Mouse (Mus musculus): ENCODE results near the gene Camk1g. TPM values are rescaled to one million over a fixed set of nuclear protein-coding genes. Genes with fewer than 3 reads are reported as not detected.

Camk1g gene
- polyA plus RNA-seq, 1 experiment from 2014 or later = 0.86 TPM

DNA sequence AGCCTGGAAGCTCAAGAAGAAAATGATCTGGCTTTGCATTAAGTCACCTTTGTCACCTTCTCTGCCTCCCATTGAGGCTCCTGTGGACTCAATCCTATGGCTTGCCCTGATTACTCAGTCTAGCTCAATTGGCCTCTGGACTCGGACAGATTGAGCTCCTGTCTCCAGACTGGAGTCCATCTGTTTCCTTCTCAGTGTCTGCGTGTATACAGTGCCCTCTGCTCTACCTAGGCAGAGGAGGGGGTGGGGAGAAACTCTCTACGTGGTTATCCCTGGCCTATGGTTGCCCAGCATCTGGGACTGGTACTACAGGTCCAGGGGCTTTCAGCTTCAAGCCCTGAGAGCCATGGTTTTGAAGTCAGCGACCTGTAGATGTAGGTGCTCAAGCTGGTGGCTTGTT lies 26.2 kb downstream of the Camk1g start:
- Histone ChIP-seq H3K4me3 (no peak overlapping the region), H3K9ac (no peak overlapping the region), H3K27ac (no peak overlapping the region), H3K9me3 (replicated peaks) (no peaks in the 10 kb centered on the region), H3K4me2 (no peak overlapping the region), H3K36me3 (no peaks in the 10 kb centered on the region), H3K27me3 (replicated peaks) (no peaks in the 10 kb centered on the region), H3K4me1 (no peaks in the 10 kb centered on the region)
- WGBS (ENCODE audit: insufficient replicate concordance) = 49% methylated on average over 4 of the region's 4 CpGs
- no peak for ATAC-seq

DNA sequence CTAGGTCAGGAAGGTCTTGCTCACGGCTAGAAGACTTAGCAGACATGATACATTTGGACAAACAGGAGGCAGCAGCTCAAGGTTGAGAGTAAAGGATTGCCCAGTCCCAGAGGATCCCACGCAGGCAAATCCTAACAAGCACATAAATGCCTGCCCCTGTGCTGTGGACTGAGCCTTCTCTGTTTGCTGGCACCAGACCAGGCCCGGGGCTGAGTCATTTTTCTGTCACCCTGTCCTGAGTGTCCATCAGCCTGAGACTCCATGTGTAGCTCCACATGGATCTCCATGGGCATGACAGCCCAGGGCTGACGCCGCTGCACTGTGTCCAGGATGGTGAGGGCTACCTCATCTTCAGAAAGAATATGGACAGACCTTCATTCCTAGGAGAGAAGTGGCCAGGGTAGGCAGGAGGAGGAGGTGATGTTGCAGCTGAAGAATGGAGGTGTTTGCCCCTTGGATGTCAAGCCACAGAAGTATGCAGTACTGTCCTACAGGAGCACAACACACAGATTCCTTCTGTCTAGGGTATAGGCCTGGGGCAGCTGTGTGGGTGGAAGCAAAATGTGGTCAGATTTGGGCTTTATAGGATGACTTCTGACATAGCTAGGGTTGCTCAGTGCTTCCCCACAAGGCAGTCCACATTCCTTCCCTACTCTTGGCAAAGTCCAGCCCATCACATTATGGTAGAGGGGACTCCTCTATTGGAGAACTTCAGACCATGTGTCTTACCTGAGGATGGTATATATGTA lies 27.7 kb downstream of the Camk1g start:
- Histone ChIP-seq H3K27me3 (replicated peaks) (no peaks in the 10 kb centered on the region), H3K36me3 (no peaks in the 10 kb centered on the region), H3K4me1 (no peaks in the 10 kb centered on the region), H3K9ac (no peak overlapping the region), H3K27ac (no peak overlapping the region), H3K4me3 (no peak overlapping the region), H3K4me2 (no peak overlapping the region), H3K9me3 (replicated peaks) (no peaks in the 10 kb centered on the region)
- 63% methylated on average over 5 of the region's 5 CpGs for WGBS (ENCODE audit: insufficient replicate concordance)
- ATAC-seq = no peak

DNA sequence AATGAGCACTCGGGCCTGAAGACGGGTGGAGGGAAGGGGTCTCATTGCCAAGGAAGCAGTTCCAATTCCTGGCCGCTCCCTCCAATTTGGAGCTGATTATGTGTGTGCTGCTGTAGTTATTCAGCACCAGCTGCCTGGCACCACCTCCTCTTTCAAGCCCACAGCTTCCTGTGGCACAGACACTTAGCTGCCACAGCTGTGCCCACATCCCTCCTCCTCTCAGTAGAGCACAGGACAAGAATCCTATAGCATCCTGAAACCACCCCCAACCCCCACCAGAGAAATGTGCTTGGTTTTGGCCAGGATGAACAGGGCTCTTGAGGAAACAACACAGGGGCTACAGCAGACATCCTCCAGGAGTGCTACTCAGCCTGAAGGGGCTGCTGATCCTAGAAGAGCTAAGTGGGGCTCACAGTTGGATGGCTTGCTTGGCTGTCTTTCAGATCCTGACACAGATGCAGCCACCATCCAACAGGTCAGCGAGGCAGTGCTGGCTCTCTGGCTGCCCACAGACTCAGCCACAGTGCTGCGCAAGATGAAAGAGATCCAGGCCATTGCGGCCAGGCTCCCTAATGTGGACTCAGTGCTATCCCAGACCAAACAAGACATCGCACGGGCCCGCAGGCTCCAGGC lies 31.6 kb downstream of the Camk1g start:
- Histone ChIP-seq H3K36me3 (no peaks in the 10 kb centered on the region), H3K27ac (no peak overlapping the region), H3K4me3 (no peak overlapping the region), H3K27me3 (replicated peaks) (no peaks in the 10 kb centered on the region), H3K4me1 (no peaks in the 10 kb centered on the region), H3K4me2 (no peak overlapping the region), H3K9me3 (replicated peaks) (no peaks in the 10 kb centered on the region), H3K9ac (no peak overlapping the region)
- ATAC-seq = no peak
- 75% methylated on average over 9 of the region's 9 CpGs for WGBS (ENCODE audit: insufficient replicate concordance)

DNA sequence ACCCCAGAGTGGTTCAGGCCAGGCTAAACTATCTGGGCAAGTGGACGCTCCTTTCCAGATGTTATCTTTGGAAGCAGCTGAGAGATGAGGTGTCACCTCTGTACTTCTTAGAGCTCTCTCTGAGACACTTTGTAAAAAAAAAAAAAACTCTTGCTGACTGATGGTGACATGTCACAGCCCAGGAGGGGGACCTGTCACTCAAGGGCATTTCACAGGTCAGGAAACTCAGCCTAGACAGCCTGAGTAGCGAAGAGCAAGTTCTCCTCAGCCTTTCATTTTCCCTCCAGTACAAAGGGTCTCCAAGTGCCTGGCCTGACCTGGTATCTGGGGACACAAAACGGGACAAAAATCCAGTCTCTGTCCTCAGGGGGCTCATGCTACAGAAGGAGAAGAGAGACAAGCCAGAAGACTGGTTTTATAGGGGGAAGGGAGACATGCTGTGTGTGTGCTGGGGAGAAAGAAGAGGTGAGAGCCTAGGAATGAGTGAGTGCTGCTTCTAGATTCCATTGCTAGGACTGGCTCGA lies 32.2 kb downstream of the Camk1g start:
- no peak overlapping the region for H3K9ac ChIP-seq
- H3K4me1 ChIP-seq = no peaks in the 10 kb centered on the region
- 48% methylated on average over 4 of the region's 4 CpGs for WGBS (ENCODE audit: insufficient replicate concordance)
- no peak overlapping the region for H3K27ac ChIP-seq
- no peak overlapping the region for H3K4me3 ChIP-seq
- no peak overlapping the region for H3K4me2 ChIP-seq
- no peaks in the 10 kb centered on the region for H3K27me3 ChIP-seq (replicated peaks)
- no peaks in the 10 kb centered on the region for H3K36me3 ChIP-seq
- ATAC-seq = no peak
- H3K9me3 ChIP-seq (replicated peaks) = no peaks in the 10 kb centered on the region

DNA sequence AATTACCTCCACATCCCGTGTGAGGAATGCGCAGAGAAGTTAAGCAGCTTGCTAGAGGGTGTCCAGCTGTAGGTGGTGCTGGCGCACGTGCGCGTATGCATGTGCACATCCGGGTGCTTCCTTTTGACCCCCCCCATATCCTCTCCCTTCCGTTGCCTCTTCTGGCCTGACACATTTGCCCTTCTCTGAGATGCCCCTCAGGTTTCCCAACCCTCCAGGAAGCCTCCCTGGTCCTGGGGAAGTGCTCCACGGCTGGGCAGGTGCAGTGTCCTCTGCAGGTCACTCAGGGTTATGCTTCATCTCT lies 33.1 kb downstream of the Camk1g start:
- no peaks in the 10 kb centered on the region for H3K4me1 ChIP-seq
- no peaks in the 10 kb centered on the region for H3K27me3 ChIP-seq (replicated peaks)
- H3K4me2 ChIP-seq = no peak overlapping the region
- no peak overlapping the region for H3K4me3 ChIP-seq
- WGBS (ENCODE audit: insufficient replicate concordance) = 69% methylated on average over 9 of the region's 9 CpGs
- ATAC-seq = no peak
- no peaks in the 10 kb centered on the region for H3K36me3 ChIP-seq
- H3K27ac ChIP-seq = no peak overlapping the region
- no peaks in the 10 kb centered on the region for H3K9me3 ChIP-seq (replicated peaks)
- no peak overlapping the region for H3K9ac ChIP-seq

DNA sequence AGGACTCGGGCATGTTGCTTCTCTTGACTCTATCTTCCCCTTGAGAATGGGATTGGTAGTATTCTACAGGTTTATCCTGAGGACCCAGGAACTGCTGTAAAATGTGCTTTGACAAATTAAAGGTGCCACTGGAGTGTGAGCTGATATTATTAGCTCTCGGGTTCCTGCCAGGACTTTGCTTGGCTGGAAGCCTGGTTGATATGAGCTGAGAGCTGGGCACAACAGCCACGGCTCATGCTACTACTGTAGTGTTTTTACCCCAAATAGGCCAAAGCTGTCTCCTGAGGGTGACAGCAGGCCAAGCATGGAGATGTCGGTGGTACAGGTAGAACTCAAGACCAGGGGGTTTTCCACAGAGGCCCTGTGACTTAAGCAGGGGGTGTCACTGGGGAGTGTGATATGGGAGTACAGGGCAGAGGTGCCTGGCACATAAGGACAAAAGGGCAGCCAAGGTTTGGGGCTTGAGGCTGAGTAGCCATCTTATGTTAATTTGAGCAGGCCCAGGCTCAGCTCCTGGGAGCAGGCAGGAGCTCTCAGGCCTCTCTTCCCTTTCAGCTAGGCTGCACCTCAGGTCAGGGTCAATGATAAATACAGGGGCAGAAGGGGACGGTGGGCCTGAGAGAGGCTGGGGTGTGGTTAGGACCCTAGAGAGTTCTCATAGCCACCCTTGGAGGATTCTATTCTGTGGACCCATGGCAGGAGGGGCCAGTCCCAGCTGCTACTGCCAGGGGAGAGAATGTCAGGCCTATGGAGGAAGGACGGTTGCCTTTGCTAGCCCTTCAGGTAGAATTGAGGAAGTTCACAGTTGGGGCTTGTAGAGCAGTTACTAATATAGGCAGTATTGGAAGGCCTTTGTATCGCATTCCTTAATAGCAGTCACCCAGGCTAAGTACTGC lies 33.7 kb downstream of the Camk1g start:
- no peak overlapping the region for H3K27ac ChIP-seq
- WGBS (ENCODE audit: insufficient replicate concordance) = 56% methylated on average over 7 of the region's 7 CpGs
- H3K4me3 ChIP-seq = no peak overlapping the region
- H3K27me3 ChIP-seq (replicated peaks) = no peaks in the 10 kb centered on the region
- no peak overlapping the region for H3K9ac ChIP-seq
- H3K4me1 ChIP-seq = no peaks in the 10 kb centered on the region
- no peak overlapping the region for H3K4me2 ChIP-seq
- ATAC-seq = no peak
- H3K9me3 ChIP-seq (replicated peaks) = no peaks in the 10 kb centered on the region
- no peaks in the 10 kb centered on the region for H3K36me3 ChIP-seq

DNA sequence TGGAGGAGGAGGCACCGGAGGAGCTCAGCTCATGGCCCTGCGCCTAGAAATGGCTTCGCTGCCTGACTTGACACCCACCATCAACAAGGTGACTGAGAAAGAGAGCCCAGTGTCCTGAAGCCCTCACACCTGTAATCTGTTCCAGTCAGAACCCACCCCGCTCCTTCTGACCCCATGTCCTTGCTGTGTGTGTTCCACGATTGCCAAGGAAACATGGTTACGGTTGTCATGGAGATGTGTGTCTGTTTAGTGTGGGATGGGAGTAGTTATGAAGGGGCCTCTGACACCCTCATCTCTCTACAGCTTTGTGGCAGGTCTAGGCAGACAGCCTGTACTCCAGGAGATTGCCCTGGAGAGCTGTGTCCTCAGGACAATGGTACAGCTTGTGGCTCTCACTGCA lies 35.6 kb downstream of the Camk1g start:
- Histone ChIP-seq H3K4me2 (no peak overlapping the region), H3K9me3 (replicated peaks) (no peaks in the 10 kb centered on the region), H3K27me3 (replicated peaks) (no peaks in the 10 kb centered on the region), H3K4me1 (no peaks in the 10 kb centered on the region), H3K9ac (no peak overlapping the region), H3K4me3 (no peak overlapping the region), H3K27ac (no peak overlapping the region), H3K36me3 (no peaks in the 10 kb centered on the region)
- 81% methylated on average over 6 of the region's 6 CpGs for WGBS (ENCODE audit: insufficient replicate concordance)
- no peak for ATAC-seq

DNA sequence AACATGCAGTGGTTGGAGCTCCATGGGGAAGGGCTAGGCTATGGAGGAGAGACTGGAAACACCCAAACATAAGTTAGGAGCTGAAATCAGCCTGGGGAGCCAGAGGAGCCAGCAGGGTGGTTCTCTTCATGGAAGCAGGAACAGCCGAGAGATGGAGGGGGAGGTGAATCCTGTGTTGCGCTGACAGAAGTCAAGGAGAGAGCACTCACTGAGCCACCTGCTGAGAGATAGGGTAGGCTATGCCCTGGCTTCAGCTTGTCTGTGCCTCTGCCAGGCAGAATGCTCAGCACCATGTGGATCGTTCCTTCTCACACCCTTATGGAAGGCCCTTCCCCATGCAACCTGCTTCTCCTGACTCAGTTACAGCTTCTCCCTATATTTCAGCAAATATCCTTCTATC lies 36.3 kb downstream of the Camk1g start:
- H3K4me1 ChIP-seq = no peaks in the 10 kb centered on the region
- H3K4me3 ChIP-seq = no peak overlapping the region
- no peaks in the 10 kb centered on the region for H3K27me3 ChIP-seq (replicated peaks)
- H3K36me3 ChIP-seq = no peaks in the 10 kb centered on the region
- no peak overlapping the region for H3K4me2 ChIP-seq
- H3K27ac ChIP-seq = no peak overlapping the region
- ATAC-seq = no peak
- WGBS (ENCODE audit: insufficient replicate concordance) = 72% methylated on average over 2 of the region's 3 CpGs
- no peak overlapping the region for H3K9ac ChIP-seq
- H3K9me3 ChIP-seq (replicated peaks) = no peaks in the 10 kb centered on the region

DNA sequence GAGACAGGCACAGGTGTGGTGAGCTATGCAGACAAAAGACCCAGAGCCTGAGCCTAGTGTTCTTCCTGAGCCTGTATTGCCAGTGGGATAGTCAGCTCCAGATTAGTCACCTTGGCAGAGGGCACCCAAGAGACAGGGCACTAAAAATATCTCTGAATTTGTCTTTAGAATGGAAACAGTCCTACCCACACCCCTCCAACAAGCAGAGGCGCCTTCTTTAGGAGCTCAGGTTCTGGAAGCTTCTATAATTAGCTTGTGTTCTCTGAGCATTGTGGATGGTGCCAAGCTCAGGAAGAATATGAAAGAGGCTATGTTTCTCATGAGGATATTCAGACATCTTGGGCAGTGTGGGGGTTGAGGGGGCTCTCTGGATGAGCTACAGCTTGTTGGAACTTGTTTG lies 37.4 kb downstream of the Camk1g start:
- Histone ChIP-seq H3K9ac (no peak overlapping the region), H3K4me2 (no peak overlapping the region), H3K4me3 (no peak overlapping the region), H3K36me3 (no peaks in the 10 kb centered on the region), H3K27ac (no peak overlapping the region), H3K27me3 (replicated peaks) (0 out of 2 replicates have a peak, but pooled peaks cover 5% of the 10 kb centered on the region), H3K4me1 (no peaks in the 10 kb centered on the region), H3K9me3 (replicated peaks) (no peaks in the 10 kb centered on the region)
- 39% methylated on average over 1 of the region's 1 CpGs for WGBS (ENCODE audit: insufficient replicate concordance)
- ATAC-seq = no peak

DNA sequence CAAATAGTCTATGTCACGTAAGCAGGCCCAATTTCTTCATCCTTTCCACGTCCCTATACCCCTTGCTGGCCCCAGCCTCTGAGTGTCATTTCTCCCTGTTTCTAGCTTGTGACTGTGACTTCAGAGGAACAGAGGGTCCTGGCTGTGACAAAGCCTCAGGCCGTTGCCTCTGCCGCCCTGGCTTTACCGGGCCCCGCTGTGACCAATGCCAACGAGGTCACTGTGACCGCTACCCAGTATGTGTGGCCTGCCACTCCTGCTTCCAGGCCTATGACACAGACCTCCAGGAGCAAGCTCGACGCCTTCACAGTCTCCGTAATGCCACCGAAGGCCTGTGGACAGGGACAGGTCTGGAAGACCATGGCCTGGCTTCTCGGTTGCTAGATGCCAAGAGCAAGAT lies 38.1 kb downstream of the Camk1g start:
- Histone ChIP-seq H3K36me3 (no peaks in the 10 kb centered on the region), H3K4me1 (no peaks in the 10 kb centered on the region), H3K27ac (no peak overlapping the region), H3K9me3 (replicated peaks) (no peaks in the 10 kb centered on the region), H3K9ac (no peak overlapping the region), H3K4me3 (no peak overlapping the region), H3K4me2 (no peak overlapping the region), H3K27me3 (replicated peaks) (0 out of 2 replicates have a peak, but pooled peaks cover 5% of the 10 kb centered on the region)
- ATAC-seq = no peak
- WGBS (ENCODE audit: insufficient replicate concordance) = 76% methylated on average over 13 of the region's 13 CpGs

DNA sequence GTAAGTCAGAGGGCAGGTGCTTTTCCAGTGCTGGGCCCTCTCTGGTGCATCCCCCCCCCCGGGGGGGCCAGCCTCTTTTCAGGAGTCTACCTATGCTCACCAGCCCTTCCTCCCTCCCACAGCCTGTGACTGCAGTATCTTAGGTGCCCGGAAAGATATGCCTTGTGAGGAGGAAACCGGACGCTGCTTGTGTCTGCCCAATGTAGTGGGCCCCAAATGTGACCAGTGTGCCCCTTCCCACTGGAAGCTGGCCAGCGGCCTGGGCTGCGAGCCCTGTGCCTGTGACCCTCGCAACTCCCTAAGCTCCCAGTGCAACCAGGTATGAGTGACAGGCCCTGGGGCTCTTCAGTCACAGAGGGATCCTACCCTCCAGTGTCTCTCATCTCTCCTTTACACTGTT lies 39.5 kb downstream of the Camk1g start:
- Histone ChIP-seq H3K4me1 (no peaks in the 10 kb centered on the region; the same call in 1 of the 2 replicates), H3K36me3 (no peaks in the 10 kb centered on the region), H3K4me2 (no peak overlapping the region), H3K9me3 (replicated peaks) (no peaks in the 10 kb centered on the region), H3K27ac (no peak overlapping the region), H3K27me3 (replicated peaks) (0 out of 2 replicates have a peak, but pooled peaks cover 5% of the 10 kb centered on the region), H3K9ac (no peak overlapping the region), H3K4me3 (no peak overlapping the region)
- 65% methylated on average over 7 of the region's 7 CpGs for WGBS (ENCODE audit: insufficient replicate concordance)
- ATAC-seq = no peak

DNA sequence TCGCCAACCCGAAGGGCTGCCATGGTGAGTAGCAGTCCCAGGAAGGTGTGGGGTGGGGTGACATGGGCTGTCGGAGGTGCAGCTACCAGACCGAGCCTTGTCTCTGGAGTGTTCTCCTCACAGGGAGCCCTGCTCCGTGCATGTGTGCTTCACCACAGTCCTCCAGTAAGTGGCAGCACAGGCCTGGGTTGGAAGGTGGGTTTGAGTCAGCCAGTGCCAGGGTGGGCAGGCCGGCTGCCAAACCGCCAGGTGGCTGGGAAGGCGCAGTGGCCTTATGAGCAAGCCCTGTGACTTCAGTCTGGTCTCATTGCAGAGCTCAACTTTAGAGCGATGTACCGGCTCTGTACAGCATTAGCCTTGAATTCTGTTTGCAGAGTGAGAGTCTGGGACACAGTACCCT lies 39.9 kb downstream of the Camk1g start:
- H3K36me3 ChIP-seq = no peaks in the 10 kb centered on the region
- no peak overlapping the region for H3K27ac ChIP-seq
- no peaks in the 10 kb centered on the region for H3K9me3 ChIP-seq (replicated peaks)
- peak; percentile 31; the same call in 1 of the 2 replicates for ATAC-seq
- no peak overlapping the region for H3K9ac ChIP-seq
- H3K4me1 ChIP-seq = no peaks in the 10 kb centered on the region; the same call in 1 of the 2 replicates
- no peak overlapping the region for H3K4me3 ChIP-seq
- no peak overlapping the region for H3K4me2 ChIP-seq
- 50% methylated on average over 10 of the region's 10 CpGs for WGBS (ENCODE audit: insufficient replicate concordance)
- H3K27me3 ChIP-seq (replicated peaks) = 0 out of 2 replicates have a peak, but pooled peaks cover 5% of the 10 kb centered on the region

All from liver, embryonic 12.5 days (tissue).